Mouse (Mus musculus): ENCODE measurements around the gene Apobec2.

DNA sequence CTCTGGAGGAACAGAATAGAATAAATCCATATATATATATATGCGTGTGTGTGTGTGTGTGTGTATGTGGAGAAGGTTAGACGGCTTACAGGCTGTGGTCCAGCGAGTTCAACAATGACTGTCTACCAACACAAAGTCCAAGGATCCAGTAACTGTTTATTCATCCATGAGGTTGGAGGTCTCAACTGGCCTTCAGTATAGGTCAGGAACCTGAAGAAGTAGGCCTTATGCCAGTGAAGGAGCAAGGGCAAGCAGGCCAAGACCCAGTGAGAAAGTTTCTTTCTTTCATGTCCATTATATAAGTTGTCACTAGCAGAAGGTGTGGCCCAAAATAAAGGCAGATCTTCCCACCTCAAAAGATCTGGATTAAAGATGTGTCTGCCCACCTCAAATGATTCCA, 30.0 kb downstream of the Apobec2 start:
- TF ChIP-seq GATA1 (IDR thresholded peaks at IDR 0.05; ENCODE audit: low read length), result no peak
- no peak for TF ChIP-seq TAL1 (IDR thresholded peaks at IDR 0.05; ENCODE audit: low read length)

Data from erythroblast, embryonic 14.5 days (primary cell).